Mouse (Mus musculus) frontal cortex, postnatal 36 days (tissue): ENCODE data around the gene Slc9b1.

ENCODE experiments used
- DNase-seq, 2 experiments: peaks; one replicate each; pipeline ENCODE4 v3.0.0; 2022; ENCODE audit warnings: low spot score in 2 of 2

Slc9b1 gene

DNA sequence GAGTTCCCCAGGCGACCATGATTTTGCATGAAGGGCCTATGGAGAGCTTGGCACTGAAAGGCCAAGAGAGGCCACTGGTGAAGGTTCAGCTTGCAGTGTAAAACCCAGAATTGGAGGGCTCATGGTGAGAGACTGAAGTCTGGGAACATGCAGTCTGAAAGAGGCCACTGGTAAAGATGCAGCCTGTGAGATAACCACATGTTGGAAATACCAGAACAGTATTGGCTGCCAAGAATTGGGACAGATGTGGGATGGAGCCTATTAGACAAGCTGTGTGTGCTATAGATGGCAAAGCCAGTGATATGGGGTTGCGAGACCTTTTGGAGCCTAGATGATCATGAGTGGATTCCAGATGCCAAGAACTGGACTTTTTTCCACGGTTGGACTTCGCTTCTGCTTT lies 32.0 kb downstream of the Slc9b1 start:
- no peak for DNase-seq

DNA sequence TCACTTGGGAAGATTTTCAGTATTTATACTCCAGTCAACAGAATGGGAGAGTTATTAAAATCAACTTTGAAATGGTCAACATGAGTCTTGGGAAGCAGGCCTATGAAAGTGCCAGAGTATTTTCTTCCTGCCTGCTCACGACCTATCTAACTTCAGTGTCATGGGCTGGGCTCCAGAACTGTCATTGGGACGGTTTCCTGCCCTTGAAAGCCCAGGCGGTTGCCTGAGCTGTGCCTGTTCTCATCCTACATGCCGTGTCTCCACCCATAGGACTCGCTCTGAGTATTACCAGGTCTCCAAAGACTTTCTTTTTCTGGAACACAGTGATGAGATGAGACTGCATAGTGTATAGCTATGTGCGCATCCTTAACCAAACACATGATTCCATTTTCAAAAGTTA lies 45.4 kb downstream of the Slc9b1 start:
- DNase-seq, result no peak

DNA sequence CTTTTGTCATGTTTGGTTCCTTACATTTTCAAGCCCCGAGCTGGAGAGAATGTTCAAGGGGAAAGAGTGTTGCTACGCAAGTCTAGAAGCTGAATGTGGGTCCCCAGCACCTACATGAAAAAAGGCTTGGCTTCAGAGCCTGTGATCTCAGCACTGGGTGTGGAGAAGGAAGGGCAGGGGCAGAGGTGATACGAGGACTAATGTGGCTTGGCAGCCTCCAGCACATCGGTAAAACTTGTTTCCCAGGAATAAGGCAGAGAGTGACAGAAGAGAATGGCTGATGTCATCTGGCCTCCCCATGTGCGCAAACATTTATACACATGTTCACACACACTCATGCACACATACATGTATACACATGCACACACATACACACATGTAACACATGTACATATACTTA lies 47.3 kb downstream of the Slc9b1 start:
- DNase-seq, result no peak

DNA sequence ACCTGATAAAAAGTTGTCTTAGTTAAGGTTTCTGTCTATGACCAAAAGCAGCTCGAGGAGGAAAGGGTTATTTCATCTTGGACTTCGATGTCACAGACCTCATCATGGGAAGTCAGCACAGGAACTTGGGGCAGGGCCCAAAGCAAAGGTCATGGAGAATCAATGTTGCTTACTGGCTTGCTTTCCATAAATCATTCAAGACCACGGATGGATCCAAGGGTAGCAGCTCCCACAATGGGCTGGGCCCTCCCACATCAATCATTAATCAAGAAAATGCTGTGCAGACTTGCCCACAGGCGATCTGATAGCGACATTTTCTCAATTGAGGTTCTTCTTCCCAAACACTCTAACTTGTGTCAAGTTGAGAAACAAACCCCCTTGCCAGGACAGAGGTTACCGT lies 48.3 kb downstream of the Slc9b1 start:
- DNase-seq, result no peak

GRCm38 (mm10) chr3:135397112-135397511 lies 49.3 kb downstream of the Slc9b1 start:
- no peak for DNase-seq

GRCm38 (mm10) chr3:135402201-135402658 lies 54.4 kb downstream of the Slc9b1 start:
- DNase-seq, result peak; percentile 78 to 87

- DNase-seq, result no peak
Measured at GRCm38 (mm10) chr3:135403211-135403610, 55.4 kb downstream of the Slc9b1 start.

- DNase-seq, result no peak
Measured at GRCm38 (mm10) chr3:135403856-135404255, 56.0 kb downstream of the Slc9b1 start.

- DNase-seq, result peak in 1 of 2 experiments; percentile 3
Measured at GRCm38 (mm10) chr3:135404599-135404998, 56.8 kb downstream of the Slc9b1 start.

DNA sequence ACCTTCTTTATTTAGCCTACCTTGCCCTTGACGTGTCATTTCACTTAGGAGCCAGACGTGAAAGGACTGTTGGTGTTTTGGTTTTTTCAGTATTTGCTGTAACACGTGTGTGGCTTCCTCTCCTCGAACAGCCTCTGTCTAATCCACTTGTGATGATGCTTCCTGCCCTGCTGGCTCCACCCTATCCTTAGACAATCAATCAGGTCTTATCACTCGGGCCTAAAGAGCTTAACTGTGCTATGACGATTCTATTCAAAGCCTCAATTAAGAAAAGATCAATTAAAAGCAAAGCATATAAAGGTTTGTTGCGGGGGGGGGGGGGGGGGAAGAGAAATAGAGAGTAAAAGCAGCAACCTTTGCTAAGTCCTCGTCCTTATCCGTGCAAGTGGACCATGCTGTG lies 59.5 kb downstream of the Slc9b1 start:
- no peak for DNase-seq

DNA sequence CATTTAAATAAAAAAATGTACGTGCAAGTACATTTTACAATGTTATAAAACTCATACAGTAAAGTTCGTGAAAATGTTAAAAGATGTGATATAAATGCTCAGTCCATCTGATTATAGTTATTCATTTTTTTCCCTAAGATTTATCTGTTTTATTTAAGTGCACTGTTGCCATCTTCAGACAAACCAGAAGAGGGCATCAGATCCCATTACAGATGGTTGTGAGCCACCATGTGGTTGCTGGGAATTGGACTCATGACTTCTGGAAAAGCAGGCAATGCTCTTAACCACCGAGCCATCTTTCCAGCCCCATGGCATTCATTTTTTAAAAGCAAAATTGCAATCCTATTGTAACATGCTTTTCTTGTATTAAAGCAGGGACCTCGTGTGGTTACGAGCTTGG lies 61.4 kb downstream of the Slc9b1 start:
- DNase-seq, result no peak

- DNase-seq, result no peak
Measured at GRCm38 (mm10) chr3:135411056-135411455, 63.2 kb downstream of the Slc9b1 start.

- no peak for DNase-seq
Measured at GRCm38 (mm10) chr3:135411824-135412223, 64.0 kb downstream of the Slc9b1 start.

DNA sequence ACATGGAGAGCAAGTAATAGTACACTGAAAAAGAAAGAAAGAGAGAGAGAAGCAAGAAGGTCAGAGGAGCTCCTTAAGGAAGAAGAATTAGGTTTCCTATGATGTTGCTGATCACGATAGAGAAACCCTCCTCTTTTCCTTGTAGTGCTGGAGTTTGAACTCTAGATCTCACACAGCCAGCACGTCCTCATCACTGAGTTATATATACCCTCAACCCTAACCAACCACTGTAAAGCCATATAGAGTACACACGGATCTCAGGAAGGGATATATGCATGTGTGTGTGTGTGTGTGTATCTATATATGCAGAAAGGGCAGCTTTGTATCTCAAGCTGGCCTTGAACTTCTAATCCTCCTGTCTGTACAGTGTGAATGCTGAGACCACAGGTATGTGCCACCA lies 69.4 kb downstream of the Slc9b1 start:
- DNase-seq, result no peak

DNA sequence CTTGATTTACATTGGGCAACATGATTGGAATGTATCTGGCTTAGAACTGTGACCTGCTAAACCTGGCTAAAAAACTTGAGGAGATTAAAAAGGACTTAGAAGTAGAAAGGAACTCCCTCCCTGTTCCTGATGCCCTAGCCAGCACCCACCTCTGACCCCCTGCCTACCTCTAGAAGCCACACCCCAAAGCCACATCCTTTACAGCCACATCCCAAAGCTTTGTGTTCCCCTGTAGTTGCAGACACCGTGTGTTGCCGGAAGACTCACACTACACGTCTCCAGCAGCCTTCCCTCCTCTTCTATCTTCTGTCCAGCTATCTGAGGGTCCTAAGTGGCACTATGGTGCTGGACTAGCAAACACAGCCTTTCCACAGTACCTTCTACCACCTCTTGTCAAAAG lies 70.0 kb downstream of the Slc9b1 start:
- DNase-seq, result no peak

DNA sequence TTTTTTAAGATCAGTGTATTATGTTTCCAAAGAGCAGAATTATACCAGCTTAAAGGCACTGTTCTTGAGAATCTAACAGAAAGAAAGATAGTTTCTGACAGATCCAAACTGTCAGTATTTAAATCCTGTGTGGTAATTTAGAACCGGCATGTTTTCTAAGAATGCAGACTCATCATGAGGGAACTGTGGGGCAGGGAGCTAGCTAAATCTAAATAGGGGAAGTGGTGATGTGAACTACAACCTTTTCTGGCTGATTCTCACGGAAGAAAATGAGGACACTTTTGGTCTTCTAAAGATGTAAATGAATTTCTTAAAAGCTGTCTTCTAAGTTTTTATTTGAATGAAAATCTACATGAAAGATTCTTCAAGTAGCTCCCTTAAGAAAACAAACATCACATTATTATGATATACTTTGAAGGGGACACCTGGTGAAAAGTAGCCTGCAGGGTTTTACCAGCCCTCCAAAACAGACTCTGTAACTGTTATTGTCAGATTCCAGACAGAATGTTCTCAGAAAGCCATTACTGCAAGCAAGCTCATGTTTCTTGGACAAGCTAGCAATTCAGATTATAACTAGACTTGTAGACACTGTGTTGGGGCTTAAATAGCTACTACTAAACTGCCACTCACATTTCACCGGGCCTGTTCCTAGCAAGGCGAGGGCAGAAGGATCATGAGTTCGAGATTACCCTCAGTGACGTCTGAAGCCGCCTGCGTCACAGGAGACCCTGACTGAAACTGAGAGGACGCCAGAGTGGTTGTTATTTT lies 72.9 kb downstream of the Slc9b1 start:
- DNase-seq, result no peak

- DNase-seq, result no peak
Measured at GRCm38 (mm10) chr3:135421310-135421594, 73.4 kb downstream of the Slc9b1 start.

- DNase-seq, result no peak
Measured at GRCm38 (mm10) chr3:135422232-135422855, 74.5 kb downstream of the Slc9b1 start.

- DNase-seq, result peak; percentile 86
Measured at GRCm38 (mm10) chr3:135422856-135423607, 75.2 kb downstream of the Slc9b1 start.

DNA sequence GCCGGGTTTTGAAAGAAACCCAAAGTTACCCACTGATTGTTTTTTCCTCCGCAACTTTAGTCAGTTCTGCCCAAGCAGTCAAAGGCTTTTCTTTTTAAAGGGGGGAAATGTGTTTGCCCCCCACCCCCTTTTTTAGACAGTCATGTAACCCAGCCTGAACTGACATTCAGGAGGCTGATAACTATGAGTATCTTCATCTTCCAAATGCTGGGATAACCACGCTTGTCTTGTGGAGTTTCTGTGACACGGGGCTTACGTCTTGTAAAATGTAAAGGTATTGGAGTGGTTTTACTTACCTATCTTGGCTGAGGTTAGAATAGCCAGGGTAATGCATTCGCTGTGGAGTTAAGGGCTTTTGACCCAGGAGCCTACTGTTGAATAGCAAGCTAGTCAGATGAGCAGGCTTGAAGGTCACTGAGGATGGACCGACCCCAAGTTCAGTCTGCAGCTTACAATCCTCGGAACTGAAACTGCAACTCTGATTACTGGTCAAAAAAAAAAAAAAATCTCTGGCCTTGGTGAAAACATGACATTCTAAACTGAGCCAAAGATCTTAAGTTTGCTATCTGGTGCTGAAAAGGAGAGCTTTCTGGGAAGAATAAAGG lies 75.9 kb downstream of the Slc9b1 start, which contains the start of gene Cisd2:
TSS of gene Cisd2 (minus strand) at position 318 of the 605 bp plus-strand sequence.
- DNase-seq, result no peak

- DNase-seq, result no peak
Measured at GRCm38 (mm10) chr3:135436901-135437616, 89.2 kb downstream of the Slc9b1 start.
